Mouse (Mus musculus): ENCODE data around the gene Hhipl1.

DNA sequence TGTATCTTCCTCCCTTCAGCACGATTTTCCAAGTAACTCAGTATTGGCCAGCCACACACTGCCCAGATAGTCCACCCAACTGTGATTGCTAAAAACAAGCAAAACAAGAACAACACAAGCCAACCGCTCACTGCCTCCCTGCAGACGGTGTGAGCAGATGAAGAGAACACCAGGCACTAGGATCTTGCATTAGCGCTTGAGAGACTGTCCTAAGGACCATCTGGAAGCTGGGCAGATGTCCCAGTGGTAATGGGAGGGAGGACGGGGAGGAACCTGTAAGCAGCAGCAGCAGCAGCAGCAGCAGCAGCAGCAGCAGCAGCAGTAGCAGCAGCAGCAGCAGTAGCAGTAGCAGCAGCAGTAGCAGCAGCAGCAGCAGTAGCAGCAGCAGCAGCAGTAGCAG, 43.0 kb downstream of the Hhipl1 start:
- TF ChIP-seq CTCF (conservative IDR thresholded peaks at IDR 0.05; ENCODE audit: insufficient read depth, insufficient read length, low read depth, low read length) (no peak), POLR2A (IDR thresholded peaks at IDR 0.05; ENCODE audit: low read depth, low read length) (no peak)

Measured in kidney, adult 2 months (tissue).